Mouse (Mus musculus) mouse trophoblast stem cell (cell line): ENCODE measurements around the gene Srpk2.
"Not testable (repeated sequence)": the region's sequence is repeated elsewhere in the genome, so short reads cannot be mapped to it uniquely, and the experiment has no call there.

ENCODE experiments used
- in situ Hi-C, 2 experiments: fragments of 300-500 bp; cut with MseI, MboI; formaldehyde crosslinking; loops; 2 replicates in 1 of 2; 3 replicates in 1 of 2; pipeline ENCODE4 v1.15.1; 2025

Srpk2 gene

DNA sequence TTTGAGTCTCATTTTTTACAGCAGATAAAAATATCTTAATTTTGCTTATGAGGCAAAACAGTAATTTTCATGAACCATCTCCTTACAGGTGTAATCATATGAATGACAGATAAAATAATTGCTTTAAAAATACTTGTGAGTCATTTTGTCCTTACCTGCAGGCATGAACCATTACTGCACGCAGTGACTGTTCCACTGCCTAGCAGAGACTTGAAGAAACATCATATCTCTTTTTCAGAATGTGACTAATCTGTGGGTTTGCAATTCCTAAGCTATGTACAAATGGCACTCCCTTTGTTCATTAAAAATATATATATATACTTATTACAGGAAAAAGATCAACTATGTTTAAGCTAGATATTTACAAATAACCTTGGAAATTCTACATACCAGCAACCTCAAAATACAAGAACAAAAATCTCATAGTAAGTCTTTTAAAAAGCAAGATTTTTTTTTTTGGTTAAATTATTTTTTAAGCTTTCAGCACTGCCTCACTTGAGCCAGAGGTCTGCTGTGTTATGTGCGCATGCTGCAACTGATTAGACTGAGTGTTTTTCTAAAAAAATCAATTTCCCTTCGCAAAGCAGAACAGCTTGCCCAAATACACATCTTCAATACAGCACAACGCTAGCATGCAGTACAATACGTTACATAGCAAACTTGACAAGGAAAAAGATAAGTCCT lies 68.7 kb downstream of the Srpk2 start:
- in situ Hi-C loops: no loop called here

DNA sequence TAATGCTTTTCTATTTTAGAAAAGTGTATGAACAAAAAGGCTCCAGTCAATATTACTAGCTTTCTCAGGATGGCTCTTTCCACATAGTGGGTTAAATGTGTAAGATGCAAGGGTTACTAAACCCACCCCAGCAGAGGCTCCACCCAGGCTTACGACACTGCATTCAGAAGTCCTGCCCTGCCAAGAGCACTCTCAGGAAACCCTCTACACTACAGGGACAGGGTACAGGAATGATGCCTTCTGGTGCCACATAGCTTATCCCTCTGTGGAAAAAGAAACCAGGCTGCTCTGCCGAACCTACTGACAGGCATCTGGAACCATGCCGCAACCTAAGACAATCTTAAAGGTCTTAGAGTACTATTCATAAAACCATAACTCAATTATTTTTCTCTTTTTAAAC lies 71.6 kb downstream of the Srpk2 start:
- in situ Hi-C loops: no loop called here

DNA sequence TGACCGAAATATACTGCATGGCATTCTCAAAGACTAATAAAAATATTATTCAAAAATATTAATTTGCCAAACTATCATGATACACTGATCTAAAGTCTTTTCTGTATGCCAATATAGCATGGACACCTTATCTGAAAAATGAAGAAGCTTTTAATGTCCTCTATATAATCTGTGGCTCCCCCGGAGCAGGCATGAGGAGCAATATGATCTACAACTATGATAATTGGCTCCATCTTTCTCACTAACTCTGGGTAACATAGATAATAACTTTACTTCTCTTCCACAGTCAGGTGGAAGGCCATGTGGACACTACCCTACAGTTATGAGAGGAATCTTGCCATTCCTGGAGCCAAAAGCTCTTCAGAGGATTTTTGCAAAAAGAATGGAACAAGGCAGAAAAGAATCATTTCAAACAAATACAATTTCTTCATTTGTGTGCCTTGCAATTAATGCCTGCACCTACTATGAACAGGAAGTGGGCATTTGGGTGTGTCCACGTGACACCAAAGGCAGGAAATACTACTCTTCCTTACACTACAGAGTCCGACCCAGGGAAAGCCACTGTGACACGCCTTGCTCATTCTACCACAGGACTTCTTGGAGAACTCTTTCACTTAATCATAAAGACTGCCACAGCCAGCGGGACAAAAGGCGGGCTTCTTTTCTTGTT lies 80.2 kb downstream of the Srpk2 start:
- in situ Hi-C loops: no loop called here

DNA sequence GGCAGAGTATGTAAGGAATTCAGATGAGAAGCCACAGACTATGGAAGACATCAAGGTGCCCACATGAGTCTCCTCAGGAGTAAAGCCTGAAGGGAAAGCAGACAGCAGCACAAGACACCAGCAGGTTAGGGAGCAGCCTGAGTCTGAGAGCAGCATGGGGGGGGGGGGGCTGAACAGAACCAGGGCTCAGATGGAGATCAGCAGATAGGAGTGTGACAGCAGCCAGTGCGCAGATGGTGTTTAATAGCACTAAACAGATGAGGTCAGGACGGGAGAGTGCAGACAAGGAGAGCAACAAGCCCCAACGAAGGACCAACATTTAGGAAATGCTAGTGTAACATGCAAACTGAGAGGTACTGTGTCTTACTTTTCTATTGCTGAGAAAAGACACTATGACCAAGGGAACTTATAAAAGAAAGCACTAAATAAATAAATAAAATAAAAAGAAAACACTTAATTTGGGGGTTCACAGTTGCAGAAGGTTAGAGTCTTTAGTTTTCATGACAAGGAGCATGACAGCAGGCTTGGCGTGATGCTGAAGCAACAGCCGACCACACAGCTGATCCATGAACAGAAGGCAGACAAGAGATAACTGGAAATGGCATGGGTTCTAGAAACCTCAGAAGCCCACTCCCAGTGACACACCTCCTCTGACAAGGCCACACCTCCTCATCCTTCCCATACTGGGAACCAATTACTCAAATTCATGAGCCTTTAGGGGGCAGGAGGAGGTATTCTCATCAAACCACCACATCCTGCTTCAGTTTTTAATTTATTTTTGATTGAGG lies 84.5 kb downstream of the Srpk2 start:
- in situ Hi-C loops: no loop called here

DNA sequence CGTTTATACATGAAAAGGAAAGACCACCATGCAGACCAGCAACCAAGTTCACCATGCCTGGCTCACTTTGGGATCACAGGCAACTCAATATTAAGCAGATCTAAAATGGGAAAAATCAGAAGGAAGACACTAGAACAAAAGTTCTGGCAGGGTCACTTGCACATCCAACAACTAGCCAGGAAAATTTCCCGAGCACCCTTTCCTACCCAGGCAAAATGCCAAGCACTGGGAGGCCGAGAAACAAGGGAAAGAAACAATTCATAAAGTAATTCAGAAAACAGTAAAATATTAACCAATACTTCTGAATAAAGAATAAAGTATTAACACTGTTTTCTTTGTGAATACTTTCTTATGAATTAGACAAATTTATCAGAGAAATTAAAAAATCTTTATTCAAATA lies 85.2 kb downstream of the Srpk2 start:
- in situ Hi-C loops: no loop called here

DNA sequence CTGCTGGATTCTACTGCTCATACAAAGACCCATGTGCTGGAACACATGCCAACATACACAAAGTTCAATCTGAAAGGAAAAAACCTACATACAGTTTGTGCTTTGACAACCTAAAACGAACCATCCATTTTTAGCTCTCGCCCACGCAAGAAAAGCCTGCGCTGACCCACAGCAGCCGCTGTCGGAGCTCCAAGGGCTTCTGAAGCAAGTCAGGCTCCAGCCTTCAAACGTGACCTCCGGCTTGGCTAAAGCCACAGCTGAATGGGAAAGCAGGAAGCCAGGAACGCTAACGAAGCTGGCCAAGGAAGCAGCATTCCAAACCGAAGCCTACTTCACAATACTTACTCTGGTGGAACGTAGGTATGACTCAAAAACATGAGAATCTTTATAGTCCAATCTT lies 85.9 kb downstream of the Srpk2 start:
- in situ Hi-C loops: no loop called here

DNA sequence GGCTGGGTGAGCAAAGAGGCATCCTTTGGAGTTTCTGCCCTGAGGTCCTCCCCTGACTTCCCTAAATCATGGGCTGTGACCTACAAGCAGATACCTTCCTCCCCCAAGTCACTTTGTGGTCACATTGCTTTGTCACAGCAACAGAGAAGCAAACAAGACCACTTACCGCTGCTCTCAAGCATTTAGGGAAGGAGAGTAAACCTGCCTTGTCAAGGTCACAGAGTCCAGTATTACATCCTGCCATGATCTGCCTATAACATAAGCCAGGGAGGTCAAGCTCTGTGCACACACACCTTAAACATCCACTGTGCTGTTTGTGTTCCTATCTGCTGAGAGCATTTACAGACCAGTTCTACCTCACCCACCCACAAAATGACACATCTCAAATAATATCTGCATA lies 86.4 kb downstream of the Srpk2 start:
- in situ Hi-C loops: no loop called here

DNA sequence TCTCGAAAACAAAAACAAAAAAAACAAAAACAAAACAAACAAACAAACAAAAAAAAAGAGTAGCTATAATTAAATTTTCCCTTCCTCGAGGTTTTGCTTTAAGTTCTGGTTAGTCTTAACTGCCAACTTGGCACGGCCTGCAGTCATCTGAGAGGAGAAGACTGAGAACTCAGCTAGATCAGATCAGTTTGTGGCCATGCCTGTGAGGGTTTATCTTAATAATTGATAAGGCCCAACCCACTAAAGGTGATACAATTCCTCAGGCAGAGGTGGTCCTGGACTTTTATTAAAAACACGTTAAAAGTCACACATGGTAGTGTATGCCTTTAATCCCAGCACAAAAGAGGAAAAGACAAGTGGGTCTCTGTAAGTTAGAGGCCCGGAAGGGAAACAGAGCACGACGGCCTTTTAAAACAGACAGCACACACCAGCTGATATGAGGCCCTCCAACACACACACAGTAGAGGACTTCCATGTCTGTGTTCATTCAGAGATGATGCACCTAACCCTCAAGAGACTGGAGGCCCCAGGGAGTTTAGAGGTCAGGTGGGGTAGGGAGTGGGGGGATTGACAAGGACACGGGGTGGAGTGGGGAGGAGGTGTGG lies 87.1 kb downstream of the Srpk2 start:
- in situ Hi-C loops: no loop called here

DNA sequence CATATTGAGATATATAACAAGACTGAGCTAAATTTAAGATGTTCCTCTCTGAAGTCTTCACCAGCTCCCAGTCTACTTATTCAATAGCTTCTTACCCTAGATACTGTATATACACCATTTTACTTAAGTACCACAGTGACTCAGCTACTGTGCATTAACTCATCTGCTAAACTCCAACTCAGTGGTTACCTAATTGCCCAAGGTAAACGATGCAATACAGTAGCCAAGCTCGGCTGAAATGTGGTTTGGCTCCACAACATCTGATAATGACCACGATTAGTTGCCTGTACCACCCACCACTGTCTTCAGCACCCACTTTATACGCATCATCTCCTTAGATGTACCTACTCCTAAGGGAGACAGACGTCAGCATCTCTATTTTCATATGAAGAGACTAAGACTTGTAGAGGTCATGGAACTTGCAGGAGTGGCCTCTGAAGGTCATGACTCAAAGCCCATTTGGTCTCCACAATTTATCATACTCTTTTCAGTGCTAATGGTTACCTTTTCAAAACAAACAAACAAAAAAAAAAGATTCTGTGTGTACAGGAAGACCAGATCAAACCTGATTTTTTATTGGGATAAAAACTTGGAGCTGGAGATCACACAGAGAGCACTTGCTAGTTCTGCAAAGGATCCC lies 88.0 kb downstream of the Srpk2 start:
- in situ Hi-C loops: no loop called here

DNA sequence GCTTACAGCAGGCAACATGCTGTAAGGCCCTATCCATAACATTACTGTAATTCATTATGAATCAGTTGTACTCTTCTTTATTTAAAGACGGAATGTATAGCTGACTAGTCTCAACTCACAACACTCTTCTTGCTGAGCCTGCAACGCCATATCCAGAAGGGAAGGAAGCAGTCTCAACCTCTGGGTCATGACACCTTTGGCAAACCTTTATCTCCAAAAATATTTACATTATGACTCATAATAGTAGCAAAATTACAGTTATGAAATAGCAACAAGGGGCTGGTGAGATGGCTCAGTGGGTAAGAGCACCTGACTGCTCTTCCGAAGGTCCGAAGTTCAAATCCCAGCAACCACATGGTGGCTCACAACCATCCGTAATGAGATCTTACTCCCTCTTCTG lies 94.1 kb downstream of the Srpk2 start:
- in situ Hi-C loops: not testable (repeated sequence)

DNA sequence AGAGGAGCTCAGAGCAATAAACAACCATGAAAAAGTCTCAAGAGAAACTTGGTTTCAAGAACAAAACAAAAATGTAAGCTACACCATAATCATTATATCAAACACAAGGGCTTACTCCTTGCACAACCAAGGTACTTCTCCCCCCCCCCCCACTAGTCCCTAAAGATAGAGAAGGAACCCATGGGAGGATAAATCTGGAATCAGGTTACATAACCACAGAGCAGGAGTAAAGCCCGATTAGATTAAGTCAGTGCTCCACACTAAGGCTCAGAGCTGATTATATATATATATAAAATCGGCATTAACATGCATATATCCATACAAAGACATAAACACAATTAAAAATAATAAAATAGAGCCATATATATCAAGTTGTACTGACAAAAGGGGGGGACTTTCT lies 96.8 kb downstream of the Srpk2 start:
- in situ Hi-C loops: no loop called here

DNA sequence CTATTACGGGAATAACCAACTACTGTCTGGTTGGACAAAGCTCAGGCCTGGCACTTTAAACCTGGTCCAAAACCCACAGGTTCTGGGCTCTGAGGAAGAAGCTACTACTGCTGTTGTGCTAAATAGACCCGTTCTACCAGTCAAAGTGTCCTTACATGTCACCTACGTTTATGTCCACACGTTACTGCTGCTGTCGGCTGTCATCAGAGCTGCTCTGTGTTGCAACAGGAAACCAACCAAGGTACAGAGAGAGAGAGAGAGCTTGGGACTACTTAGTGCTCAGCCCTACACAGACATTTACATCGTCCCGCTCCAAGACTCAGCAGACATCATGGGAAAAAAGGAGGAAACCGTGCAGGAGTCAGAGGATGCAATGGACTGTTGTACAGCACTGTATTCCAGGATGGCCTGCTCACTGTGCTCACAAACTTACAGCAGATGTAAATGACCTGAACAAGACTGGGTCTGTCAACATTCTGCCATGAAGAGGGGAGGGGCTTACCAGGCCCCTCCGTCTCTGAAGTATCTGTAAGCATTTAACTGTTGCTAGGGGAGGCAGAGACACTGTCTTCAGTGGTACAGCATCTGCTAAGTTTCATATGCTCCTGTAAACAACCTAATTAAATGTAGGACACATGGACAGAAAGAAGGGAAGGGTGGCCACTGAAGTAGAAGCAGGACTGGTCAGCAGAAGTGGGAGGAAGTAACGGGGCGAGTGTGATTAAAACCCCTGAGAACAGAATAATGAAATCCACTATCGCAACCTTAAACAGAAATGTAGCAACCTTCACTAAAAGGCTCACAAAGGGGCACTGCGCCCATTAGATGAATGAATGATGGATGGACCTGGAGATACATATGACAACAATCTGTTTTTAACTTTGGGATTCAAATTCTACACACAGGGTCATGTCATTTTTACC lies 97.6 kb downstream of the Srpk2 start:
- in situ Hi-C loops: no loop called here

DNA sequence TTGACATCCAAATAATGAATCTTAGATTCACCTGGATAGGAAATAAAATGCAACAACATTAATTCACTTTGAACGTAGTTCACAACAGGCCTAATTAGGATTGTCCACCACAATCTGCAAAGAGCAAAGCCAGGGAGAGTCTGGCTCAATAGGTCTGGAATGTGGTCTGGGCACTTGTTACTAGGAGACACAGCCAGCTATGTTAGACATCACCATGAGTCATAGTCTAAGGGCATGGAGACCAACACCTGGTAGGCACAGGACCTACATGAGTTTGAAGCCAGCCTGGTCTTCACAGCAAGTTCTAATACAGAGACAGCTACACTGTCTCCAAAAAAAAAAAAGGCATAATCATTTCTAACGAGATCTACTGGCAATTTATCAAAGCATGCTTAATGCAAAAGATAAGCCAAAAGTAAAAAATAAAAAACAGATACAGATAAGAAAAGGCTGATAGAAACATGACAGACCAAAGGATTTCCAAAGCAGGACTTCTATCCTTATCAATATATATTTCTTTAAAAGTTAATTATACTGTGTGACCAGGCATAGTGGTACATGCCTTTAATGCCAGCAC lies 102.8 kb downstream of the Srpk2 start:
- in situ Hi-C loops: no loop called here

DNA sequence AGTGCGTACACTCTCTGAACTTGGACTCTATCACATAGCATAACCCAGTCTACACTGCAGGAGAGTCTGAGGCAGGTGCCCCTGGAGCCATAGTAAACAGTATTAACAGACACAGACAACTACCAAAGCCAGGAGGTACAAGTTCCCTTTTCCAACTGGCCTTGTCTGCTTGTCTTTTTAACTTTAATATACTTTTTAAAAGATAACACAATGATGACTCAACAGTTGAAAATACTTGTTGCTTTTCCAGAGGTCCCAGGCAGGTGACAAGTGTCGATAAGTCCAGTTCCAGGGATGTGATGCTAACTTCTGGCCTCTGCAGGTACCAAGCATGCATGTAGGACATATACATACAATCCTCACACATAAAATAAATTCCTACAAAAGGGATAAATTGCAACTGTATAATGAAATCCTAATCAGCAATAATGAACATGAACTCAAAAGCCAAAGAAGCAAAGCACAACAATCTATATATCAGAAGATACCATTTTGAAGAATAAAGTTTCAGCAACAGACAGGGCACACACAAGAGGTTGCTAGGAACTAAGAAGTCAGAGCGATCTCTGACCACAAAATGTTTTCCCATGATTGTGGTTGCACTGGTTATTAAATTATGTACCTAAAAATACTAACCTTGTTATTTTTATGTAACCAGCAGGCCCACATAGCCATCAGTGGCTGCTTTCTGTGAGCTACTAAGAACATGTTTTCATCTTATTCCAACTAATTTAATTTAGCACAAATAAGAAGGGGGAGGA lies 105.1 kb downstream of the Srpk2 start:
- in situ Hi-C loops: no loop called here

DNA sequence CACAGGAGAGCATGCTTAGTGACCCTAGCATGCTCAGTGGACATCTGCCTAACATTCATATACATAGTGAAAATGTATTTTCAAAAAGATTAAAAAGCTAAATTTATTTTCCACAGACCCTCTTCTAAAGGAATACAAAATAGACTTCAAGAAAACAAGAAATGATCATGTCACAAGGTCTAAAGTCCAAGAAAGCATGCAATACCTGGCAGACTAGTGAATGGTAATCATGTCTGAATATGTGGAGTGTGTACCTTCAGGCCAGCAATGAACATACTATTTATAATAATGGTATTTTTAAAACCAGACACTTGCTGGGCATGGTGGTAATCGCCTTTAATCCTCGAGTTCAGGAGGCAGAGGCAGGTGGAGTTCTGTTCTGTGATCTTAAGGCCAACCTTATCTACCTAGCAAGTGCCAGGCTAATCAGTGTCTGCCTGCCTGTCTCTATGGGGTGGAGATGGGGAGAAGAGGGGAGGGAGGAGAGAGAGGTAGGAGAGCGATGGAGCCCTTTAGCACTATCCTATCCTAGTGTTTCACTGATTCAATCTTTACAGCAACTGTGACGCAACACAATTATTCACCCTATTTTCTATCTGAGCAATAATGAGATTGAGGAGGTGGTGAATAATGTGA lies 106.0 kb downstream of the Srpk2 start:
- in situ Hi-C loops: no loop called here

DNA sequence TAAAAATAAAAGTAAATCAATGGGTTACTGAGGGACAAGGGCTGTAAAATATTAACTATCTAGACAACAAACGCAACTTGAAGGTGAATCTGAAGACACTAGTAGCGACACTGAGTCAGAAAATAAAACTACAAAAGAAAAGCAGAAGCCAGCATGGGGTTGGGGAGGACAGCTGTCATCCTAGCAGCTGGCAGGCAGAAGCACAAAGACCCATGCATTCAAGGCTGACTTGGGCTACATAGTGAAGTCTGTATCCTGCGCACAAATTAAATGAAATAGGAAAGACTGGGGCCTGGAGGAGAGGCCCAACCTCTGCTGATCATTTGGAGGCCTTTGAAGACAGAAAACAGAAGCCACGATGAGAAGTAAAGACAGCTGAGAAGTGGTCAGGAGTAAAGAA lies 106.6 kb downstream of the Srpk2 start:
- in situ Hi-C loops: no loop called here

DNA sequence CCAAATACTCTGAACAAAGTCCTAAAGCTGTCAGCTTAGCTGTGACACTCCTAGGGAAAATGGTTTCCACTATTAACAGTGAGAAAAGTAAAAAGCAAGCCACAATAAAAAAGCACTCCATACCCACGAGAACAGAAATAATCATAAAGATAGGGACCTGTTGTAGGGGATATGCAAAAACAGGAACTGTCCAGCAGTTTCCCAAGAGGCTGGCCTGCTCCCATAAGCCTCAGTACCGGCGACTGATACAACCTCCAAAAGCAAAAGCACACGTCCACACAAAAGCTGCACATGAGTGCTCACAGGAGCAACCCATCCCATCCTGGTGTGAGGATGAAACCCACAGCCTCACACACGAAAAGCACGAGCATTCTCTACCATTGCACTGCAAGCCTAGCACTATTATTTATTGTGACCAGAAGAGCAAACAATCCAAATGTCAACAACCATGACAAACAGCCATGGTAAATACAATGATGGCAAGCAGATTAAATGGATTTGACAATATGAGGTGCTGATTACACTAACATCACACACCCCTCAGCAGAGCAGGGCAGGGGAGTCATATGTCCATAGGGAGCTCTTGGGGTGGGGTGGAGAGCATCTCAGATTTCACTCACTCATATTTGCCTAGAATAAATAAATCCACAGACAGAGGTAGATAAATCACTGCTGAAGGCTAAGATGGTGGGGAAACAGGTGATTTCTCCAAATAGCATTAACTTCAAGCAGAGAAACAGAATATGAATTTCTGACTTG lies 107.9 kb downstream of the Srpk2 start:
- in situ Hi-C loops: no loop called here

DNA sequence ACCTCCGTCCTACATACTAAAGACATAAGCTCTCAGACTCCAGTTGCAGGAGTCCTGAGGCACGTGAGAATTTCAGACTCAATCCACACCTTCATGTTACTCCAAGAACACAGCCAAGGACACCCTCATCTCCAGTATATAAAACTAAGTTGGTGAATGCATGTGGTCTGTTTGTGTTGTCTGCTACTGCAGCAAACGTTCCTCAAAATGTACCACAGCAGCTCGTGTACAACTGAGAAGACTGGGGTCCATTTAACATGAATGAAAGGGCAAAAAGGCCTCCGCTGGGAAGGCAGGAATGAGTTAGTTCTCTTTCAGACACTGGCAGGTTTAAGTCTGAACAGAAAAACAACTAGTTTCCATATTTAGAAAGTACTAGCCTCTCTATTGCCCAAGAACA lies 110.5 kb downstream of the Srpk2 start:
- in situ Hi-C loops: no loop called here

DNA sequence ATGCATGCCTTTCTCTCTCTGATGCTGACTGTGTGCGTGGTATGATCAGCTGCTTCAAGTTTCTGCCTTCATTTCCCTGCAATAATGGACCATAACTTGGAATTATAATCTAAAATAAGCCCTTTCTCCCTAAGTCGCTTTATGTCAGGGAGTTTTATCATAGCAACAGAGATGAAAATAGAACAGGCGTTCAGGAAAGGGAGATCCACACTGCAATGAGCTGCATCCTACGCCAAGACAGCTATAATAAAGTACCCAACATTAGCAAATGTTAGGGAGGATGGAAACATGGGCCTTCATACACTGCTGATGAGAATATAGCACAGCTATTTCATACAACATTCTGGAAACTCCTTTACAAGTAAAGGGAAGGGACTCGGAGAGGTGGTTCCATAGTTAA lies 116.2 kb downstream of the Srpk2 start:
- in situ Hi-C loops: no loop called here
